Comparison of ENCODE assay signal across 29 mouse cellular contexts in genomic region chr7:68250902-68251301, GRCm38 (mm10). TPM values are rescaled to one million over a fixed set of nuclear protein-coding genes. Genes with fewer than 3 reads are reported as not detected.
"Had no signal": no experiment of that assay in that cellular context is flagged by ENCODE, and none has a peak within 500 bp of the region (broad histone marks: within the 10 kb centered on the region; RNA-seq: fewer than 3 reads in every experiment).

No protein-coding gene starts in this region.

- H3K27ac ChIP-seq: gastrocnemius, adult 2 months; heart, embryonic 13.5 days; heart, embryonic 15.5 days; hindbrain, embryonic 13.5 days; hindbrain, embryonic 15.5 days; hindbrain, postnatal 0 days; kidney, embryonic 15.5 days; kidney, postnatal 0 days; layer of hippocampus, adult 2 months; left cerebral cortex, adult 2 months; limb, embryonic 13.5 days; limb, embryonic 15.5 days; liver, embryonic 12.5 days had no signal

- H3K4me1 ChIP-seq: heart, embryonic 13.5 days; heart, embryonic 15.5 days; hindbrain, embryonic 13.5 days; hindbrain, embryonic 15.5 days; kidney, embryonic 15.5 days; limb, embryonic 15.5 days; liver, embryonic 12.5 days had no signal

- H3K27me3 ChIP-seq: heart, embryonic 13.5 days; heart, embryonic 15.5 days; hindbrain, embryonic 13.5 days; hindbrain, embryonic 15.5 days; limb, embryonic 13.5 days; limb, embryonic 15.5 days; liver, embryonic 12.5 days had no signal

- H3K4me3 ChIP-seq: gastrocnemius, adult 2 months; heart, embryonic 13.5 days; heart, embryonic 15.5 days; hindbrain, embryonic 13.5 days; hindbrain, embryonic 15.5 days; kidney, embryonic 15.5 days; layer of hippocampus, adult 2 months; left cerebral cortex, adult 2 months; limb, embryonic 13.5 days; limb, embryonic 15.5 days; liver, embryonic 12.5 days had no signal

- H3K36me3 ChIP-seq: heart, embryonic 13.5 days; heart, embryonic 15.5 days; hindbrain, embryonic 13.5 days; hindbrain, embryonic 15.5 days; kidney, embryonic 15.5 days; limb, embryonic 13.5 days; limb, embryonic 15.5 days; liver, embryonic 12.5 days had no signal

- DNase-seq: gastrocnemius, adult 2 months; gastrocnemius, postnatal 10 days; gastrocnemius, postnatal 25 days; heart, adult 18-20 months; heart, postnatal 14 days; heart, postnatal 36 days; kidney, adult 11 months; kidney, adult 2 months; kidney, adult 9 months; kidney, postnatal 14 days; kidney, postnatal 4 days; left cerebral cortex, postnatal 4 days had no signal

RNA-seq across cellular contexts. Expression of gene Pgpep1l, which starts 13.1 kb away (rescaled TPM):
- polyA plus RNA-seq: heart, embryonic 11.5 days; heart, embryonic 13.5 days; hindbrain, embryonic 11.5 days; hindbrain, embryonic 13.5 days; hindbrain, embryonic 15.5 days; hindbrain, postnatal 0 days; intestine, embryonic 14.5 days; intestine, embryonic 16.5 days; limb, embryonic 11.5 days; limb, embryonic 13.5 days; liver, embryonic 12.5 days had no signal
